Mouse (Mus musculus) adrenal gland, adult 8-10 months (tissue): ENCODE results near the gene Hivep1. TPM values are rescaled to one million over a fixed set of nuclear protein-coding genes. Genes with fewer than 3 reads are reported as not detected.

Source experiments
- DNase-seq: peaks from one replicate; pipeline ENCODE4 v3.0.0; 2022
- total RNA-seq, 4 experiments: library from RNA; stranded (reverse); gene quantifications; 2 replicates each; pipeline ENCODE4 v1.2.4; 2022

Hivep1 gene
- total RNA-seq, 4 experiments from 2014 or later = 24.7 to 30.9 (median 26.7) TPM

- DNase-seq = no peak
Observed at GRCm38 (mm10) chr13:42233741-42234419, 182.1 kb downstream of the Hivep1 start.

GRCm38 (mm10) chr13:42238520-42238919 lies 186.7 kb downstream of the Hivep1 start:
- DNase-seq = no peak

GRCm38 (mm10) chr13:42242131-42242530 lies 190.3 kb downstream of the Hivep1 start:
- DNase-seq = no peak

Other genes starting within 250 kb of the Hivep1 start
- gene Adtrp, start 204.3 kb upstream of the Hivep1 start, total RNA-seq = 10 to 100 TPM in 2 of 4 experiments, 1 to 10 TPM in 1, under 1 TPM in 1; 0.68 to 28.4 (median 15.2) TPM
- gene Edn1, start 249.5 kb downstream of the Hivep1 start, total RNA-seq = 1 to 10 TPM in 1 of 4 experiments, under 1 TPM in 3; 0.42 to 1.3 (median 0.81) TPM